14 mouse cellular contexts compared by ENCODE assay signal in genomic region chr7:109231881-109232321, GRCm38 (mm10). TPM values are rescaled to one million over a fixed set of nuclear protein-coding genes. Genes with fewer than 3 reads are reported as not detected.
A peak's percentile ranks its signal among the peaks of the same experiment; 100 is the strongest.
DNase-seq lines count a peak whose midpoint lies in the region; ATAC-seq and TF ChIP-seq lines count a peak whose summit lies in the region.
"Had no signal": no experiment of that assay in that cellular context is flagged by ENCODE, and none has a peak within 500 bp of the region (broad histone marks: within the 10 kb centered on the region; RNA-seq: fewer than 3 reads in every experiment).

No protein-coding gene starts in this region.

- H3K4me3 ChIP-seq in heart, embryonic 11.5 days (ENCODE audit: low read depth, low read length) = no peak overlapping the region
- H3K4me3 ChIP-seq in embryonic facial prominence, embryonic 11.5 days (ENCODE audit: low read depth, low read length) = no peak overlapping the region
- H3K4me3 ChIP-seq in hindbrain, embryonic 16.5 days (ENCODE audit: low read length) = no peak overlapping the region
- no peak overlapping the region for H3K4me3 ChIP-seq in neural tube, embryonic 12.5 days
- H3K4me3 ChIP-seq in gastrocnemius, adult 2 months = no peak overlapping the region
- H3K4me3 ChIP-seq: limb, embryonic 13.5 days had no signal

- intact Hi-C loops in gastrocnemius, adult 2 months (cut with DNase I) = loop anchor here (5.0 kb wide), 1 partner anchor 215 kb away; no protein-coding TSS in a partner anchor

- H3K9ac ChIP-seq in heart, embryonic 11.5 days (ENCODE audit: low read depth, low read length) = no peak overlapping the region
- H3K9ac ChIP-seq in embryonic facial prominence, embryonic 11.5 days (replicated peaks; ENCODE audit: low read length) = no peak overlapping the region
- H3K9ac ChIP-seq in hindbrain, embryonic 16.5 days (ENCODE audit: low read depth, low read length) = no peak overlapping the region
- no peak overlapping the region for H3K9ac ChIP-seq in neural tube, embryonic 12.5 days
- H3K9ac ChIP-seq: limb, embryonic 13.5 days had no signal

- WGBS in heart, embryonic 11.5 days (ENCODE audit: insufficient replicate concordance) = 69% methylated on average over 11 of the region's 11 CpGs
- WGBS in embryonic facial prominence, embryonic 11.5 days = 48% methylated on average over 11 of the region's 11 CpGs
- WGBS in hindbrain, embryonic 16.5 days = 20% methylated on average over 11 of the region's 11 CpGs
- 43% methylated on average over 11 of the region's 11 CpGs for WGBS in neural tube, embryonic 12.5 days

- no peak for ATAC-seq in heart, embryonic 11.5 days (replicated peaks; ENCODE audit: insufficient number of reproducible peaks, low FRiP score, low TSS enrichment)
- 0 out of 2 replicates have a peak, but pooled peaks have one; percentile 19 for ATAC-seq in embryonic facial prominence, embryonic 11.5 days (replicated peaks; ENCODE audit: insufficient number of reproducible peaks, low FRiP score, low TSS enrichment, low read depth)
- ATAC-seq in hindbrain, embryonic 16.5 days = peak; percentile 70
- peak; percentile 43; the same call in 1 of the 2 replicates for ATAC-seq in neural tube, embryonic 12.5 days (ENCODE audit: low FRiP score, low read depth)

- TF ChIP-seq CTCF in gastrocnemius, adult 2 months (IDR thresholded peaks at IDR 0.05) = no peak

- peak; percentile 79 for DNase-seq in heart, adult 11 months
- no peak for DNase-seq in embryonic facial prominence, embryonic 11.5 days (ENCODE audit: low spot score)
- DNase-seq in gastrocnemius, postnatal 4 days (ENCODE audit: low spot score in 2 of 2) = no peak
- no peak for DNase-seq in gastrocnemius, adult 2 months
- DNase-seq in T-cell, adult 2 months (ENCODE audit: low spot score) = no peak
- DNase-seq: adrenal gland, adult 8-10 months; cerebellum, adult 8-10 months; heart, adult 18-20 months; kidney, postnatal 14 days; thymus, postnatal 14 days had no signal

- no peak overlapping the region for H3K27ac ChIP-seq in heart, embryonic 11.5 days (ENCODE audit: low read depth, low read length)
- no peak overlapping the region for H3K27ac ChIP-seq in embryonic facial prominence, embryonic 11.5 days (replicated peaks; ENCODE audit: low read depth, low read length)
- H3K27ac ChIP-seq in hindbrain, embryonic 16.5 days (ENCODE audit: low read depth, low read length) = no peak overlapping the region
- no peak overlapping the region for H3K27ac ChIP-seq in neural tube, embryonic 12.5 days
- H3K27ac ChIP-seq in gastrocnemius, adult 2 months = no peak overlapping the region
- H3K27ac ChIP-seq: limb, embryonic 13.5 days had no signal

- H3K9me3 ChIP-seq in heart, embryonic 11.5 days (replicated peaks; ENCODE audit: control insufficient read depth, low read length) = no peaks in the 10 kb centered on the region
- no peaks in the 10 kb centered on the region for H3K9me3 ChIP-seq in embryonic facial prominence, embryonic 11.5 days (replicated peaks; ENCODE audit: control insufficient read depth, low read length)
- H3K9me3 ChIP-seq in hindbrain, embryonic 16.5 days (ENCODE audit: control insufficient read depth, low read length) = no peaks in the 10 kb centered on the region
- no peaks in the 10 kb centered on the region for H3K9me3 ChIP-seq in neural tube, embryonic 12.5 days
- H3K9me3 ChIP-seq: limb, embryonic 13.5 days had no signal

- no peaks in the 10 kb centered on the region for H3K36me3 ChIP-seq in heart, embryonic 11.5 days (ENCODE audit: control insufficient read depth, insufficient read depth, low read length)
- H3K36me3 ChIP-seq in embryonic facial prominence, embryonic 11.5 days (replicated peaks; ENCODE audit: control insufficient read depth, insufficient read depth, low read depth, low read length) = no peaks in the 10 kb centered on the region
- H3K36me3 ChIP-seq in hindbrain, embryonic 16.5 days (ENCODE audit: control insufficient read depth, insufficient read depth, low read length) = no peaks in the 10 kb centered on the region
- no peaks in the 10 kb centered on the region for H3K36me3 ChIP-seq in neural tube, embryonic 12.5 days
- H3K36me3 ChIP-seq: limb, embryonic 13.5 days had no signal

- no peaks in the 10 kb centered on the region for H3K4me1 ChIP-seq in heart, embryonic 11.5 days (ENCODE audit: control insufficient read depth, insufficient read depth, low read length)
- H3K4me1 ChIP-seq in embryonic facial prominence, embryonic 11.5 days (ENCODE audit: control insufficient read depth, insufficient read depth, low read length) = no peaks in the 10 kb centered on the region; the same call in 1 of the 2 replicates
- H3K4me1 ChIP-seq in hindbrain, embryonic 16.5 days (ENCODE audit: control insufficient read depth, insufficient read depth, low read depth, low read length) = peaks cover 3% of the 10 kb centered on the region; the same call in 1 of the 2 replicates
- peaks cover 16% of the 10 kb centered on the region; the same call in 1 of the 2 replicates for H3K4me1 ChIP-seq in neural tube, embryonic 12.5 days

- no peaks in the 10 kb centered on the region for H3K27me3 ChIP-seq in heart, embryonic 11.5 days (ENCODE audit: control insufficient read depth, insufficient read depth, low read length)
- no peaks in the 10 kb centered on the region for H3K27me3 ChIP-seq in embryonic facial prominence, embryonic 11.5 days (ENCODE audit: control insufficient read depth, insufficient read depth, low read length)
- 0 out of 2 replicates have a peak, but pooled peaks cover 2% of the 10 kb centered on the region for H3K27me3 ChIP-seq in hindbrain, embryonic 16.5 days (replicated peaks; ENCODE audit: control insufficient read depth, insufficient read depth, low read length)
- no peaks in the 10 kb centered on the region for H3K27me3 ChIP-seq in neural tube, embryonic 12.5 days (replicated peaks)
- H3K27me3 ChIP-seq: limb, embryonic 13.5 days had no signal

- H3K4me2 ChIP-seq in heart, embryonic 11.5 days = no peak overlapping the region
- no peak overlapping the region for H3K4me2 ChIP-seq in embryonic facial prominence, embryonic 11.5 days (ENCODE audit: low read depth, low read length)
- H3K4me2 ChIP-seq in hindbrain, embryonic 16.5 days (ENCODE audit: low read length) = no peak overlapping the region
- no peak overlapping the region for H3K4me2 ChIP-seq in neural tube, embryonic 12.5 days (replicated peaks)
- H3K4me2 ChIP-seq: limb, embryonic 13.5 days had no signal

RNA-seq across cellular contexts. Expression of gene Lmo1, which starts 56.9 kb away (rescaled TPM):
- 1.7 and 2.1 TPM in 2 replicates for polyA plus RNA-seq in heart, embryonic 11.5 days (2014; fragmentation: Nextera tagmentation; extraction: Ambion mirVana)
- polyA plus RNA-seq in embryonic facial prominence, embryonic 11.5 days (2014; fragmentation: Nextera tagmentation; extraction: Ambion mirVana) = 20.6 and 33.4 TPM in 2 replicates
- 35.6 and 48.0 TPM in 2 replicates for polyA plus RNA-seq in hindbrain, embryonic 16.5 days (2015; fragmentation: Nextera tagmentation; extraction: Ambion mirVana)
- polyA plus RNA-seq in neural tube, embryonic 12.5 days (2016; fragmentation: Nextera tagmentation; extraction: Ambion mirVana) = 24.3 and 27.0 TPM in 2 replicates
- total RNA-seq in gastrocnemius, postnatal 4 days (2021) = 1 to 10 TPM; 4.9 to 5.0 TPM
- 1 to 10 TPM; 2.3 TPM for total RNA-seq in gastrocnemius, adult 2 months (2021)
